Mouse (Mus musculus) mature B cell (primary cell): Measurements from ENCODE around the gene Caml.
"Not testable (repeated sequence)": the region's sequence is repeated elsewhere in the genome, so short reads cannot be mapped to it uniquely, and the experiment has no call there.

Experiments used
- in situ Hi-C: fragments of 300-500 bp; cut with MboI; formaldehyde crosslinking; loops from 2 replicates; pipeline ENCODE4 v1.14.3; 2019

Gene Caml

GRCm38 (mm10) chr13:55622156-55622648, 603 bp upstream of the Caml start:
- in situ Hi-C loops = not testable (repeated sequence)

GRCm38 (mm10) chr13:55634639-55635127, 11.9 kb downstream of the Caml start, which contains the start of gene Ddx46:
Ddx46 (plus strand) TSS chr13:55635027.
- in situ Hi-C loops = no loop called here

- in situ Hi-C loops = no loop called here
Measured at GRCm38 (mm10) chr13:55635146-55635571, 12.4 kb downstream of the Caml start.

GRCm38 (mm10) chr13:55636185-55636983, 13.6 kb downstream of the Caml start:
- in situ Hi-C loops = no loop called here

- in situ Hi-C loops = not testable (repeated sequence)
Measured at GRCm38 (mm10) chr13:55640480-55640879, 17.7 kb downstream of the Caml start.

- in situ Hi-C loops = no loop called here
Measured at GRCm38 (mm10) chr13:55644525-55644924, 21.7 kb downstream of the Caml start.

GRCm38 (mm10) chr13:55650098-55650497, 27.3 kb downstream of the Caml start:
- in situ Hi-C loops = no loop called here

- in situ Hi-C loops = no loop called here
Measured at GRCm38 (mm10) chr13:55650980-55651379, 28.2 kb downstream of the Caml start.

GRCm38 (mm10) chr13:55668550-55668949, 45.7 kb downstream of the Caml start:
- in situ Hi-C loops = no loop called here

- in situ Hi-C loops = no loop called here
Measured at GRCm38 (mm10) chr13:55672711-55673110, 49.9 kb downstream of the Caml start.

GRCm38 (mm10) chr13:55677364-55677763, 54.6 kb downstream of the Caml start:
- in situ Hi-C loops = no loop called here
